Mouse (Mus musculus): ENCODE data around the gene Acvr1. TPM values are rescaled to one million over a fixed set of nuclear protein-coding genes. Genes with fewer than 3 reads are reported as not detected.

Acvr1 gene
- polyA plus RNA-seq, 1 experiment from 2014 or later, result 12.5 TPM

GRCm38 (mm10) chr2:58417684-58418083, 149.3 kb downstream of the Acvr1 start:
- Histone ChIP-seq H3K9me3 (ENCODE audit: control insufficient read depth, low read length) (no peaks in the 10 kb centered on the region), H3K9ac (ENCODE audit: low read length) (no peak overlapping the region), H3K27me3 (ENCODE audit: control insufficient read depth, insufficient read depth, low read length) (no peaks in the 10 kb centered on the region), H3K36me3 (ENCODE audit: control insufficient read depth, insufficient read depth, low read length) (no peaks in the 10 kb centered on the region), H3K4me3 (ENCODE audit: control insufficient read depth in 1 of 2, insufficient read depth in 1 of 2, low read depth in 1 of 2, low read length in 2 of 2) (no peak overlapping the region), H3K4me2 (ENCODE audit: low read length) (no peak overlapping the region), H3K4me1 (ENCODE audit: control insufficient read depth in 2 of 2, insufficient read depth in 2 of 2, low read length in 2 of 2) (no peaks in the 10 kb centered on the region), H3K27ac (replicated peaks in 1 of 2; ENCODE audit: control insufficient read depth in 1 of 2, insufficient read depth in 1 of 2, low read depth in 2 of 2, low read length in 2 of 2) (no peak overlapping the region)
- 76% methylated on average over 9 of the region's 9 CpGs for WGBS
- no peak for ATAC-seq (ENCODE audit: insufficient number of reproducible peaks, insufficient read depth, low FRiP score, low read depth)

- H3K27ac ChIP-seq (replicated peaks in 1 of 2; ENCODE audit: control insufficient read depth in 1 of 2, insufficient read depth in 1 of 2, low read depth in 2 of 2, low read length in 2 of 2), result no peak overlapping the region
- H3K36me3 ChIP-seq (ENCODE audit: control insufficient read depth, insufficient read depth, low read length), result no peaks in the 10 kb centered on the region
- H3K4me1 ChIP-seq (ENCODE audit: control insufficient read depth in 2 of 2, insufficient read depth in 2 of 2, low read length in 2 of 2), result no peaks in the 10 kb centered on the region
- no peak for ATAC-seq (ENCODE audit: insufficient number of reproducible peaks, insufficient read depth, low FRiP score, low read depth)
- no peaks in the 10 kb centered on the region for H3K9me3 ChIP-seq (ENCODE audit: control insufficient read depth, low read length)
- H3K9ac ChIP-seq (ENCODE audit: low read length), result no peak overlapping the region
- no peak overlapping the region for H3K4me2 ChIP-seq (ENCODE audit: low read length)
- H3K27me3 ChIP-seq (ENCODE audit: control insufficient read depth, insufficient read depth, low read length), result no peaks in the 10 kb centered on the region
- no peak overlapping the region for H3K4me3 ChIP-seq (ENCODE audit: control insufficient read depth in 1 of 2, insufficient read depth in 1 of 2, low read depth in 1 of 2, low read length in 2 of 2)
Measured at GRCm38 (mm10) chr2:58415037-58415436, 151.9 kb downstream of the Acvr1 start.

GRCm38 (mm10) chr2:58408926-58409634, 157.9 kb downstream of the Acvr1 start:
- Histone ChIP-seq H3K4me2 (ENCODE audit: low read length) (no peak overlapping the region), H3K27me3 (ENCODE audit: control insufficient read depth, insufficient read depth, low read length) (no peaks in the 10 kb centered on the region), H3K9ac (ENCODE audit: low read length) (no peak overlapping the region), H3K4me1 (ENCODE audit: control insufficient read depth in 2 of 2, insufficient read depth in 2 of 2, low read length in 2 of 2) (no peaks in the 10 kb centered on the region), H3K9me3 (ENCODE audit: control insufficient read depth, low read length) (0 out of 2 replicates have a peak, but pooled peaks cover 2% of the 10 kb centered on the region), H3K36me3 (ENCODE audit: control insufficient read depth, insufficient read depth, low read length) (no peaks in the 10 kb centered on the region), H3K27ac (replicated peaks in 1 of 2; ENCODE audit: control insufficient read depth in 1 of 2, insufficient read depth in 1 of 2, low read depth in 2 of 2, low read length in 2 of 2) (no peak overlapping the region), H3K4me3 (ENCODE audit: control insufficient read depth in 1 of 2, insufficient read depth in 1 of 2, low read depth in 1 of 2, low read length in 2 of 2) (no peak overlapping the region)
- WGBS, result 73% methylated on average over 5 of the region's 5 CpGs
- no peak for ATAC-seq (ENCODE audit: insufficient number of reproducible peaks, insufficient read depth, low FRiP score, low read depth)

GRCm38 (mm10) chr2:58403481-58403880, 163.5 kb downstream of the Acvr1 start:
- ATAC-seq (ENCODE audit: insufficient number of reproducible peaks, insufficient read depth, low FRiP score, low read depth), result no peak
- H3K4me2 ChIP-seq (ENCODE audit: low read length), result no peak overlapping the region

GRCm38 (mm10) chr2:58388601-58389000, 178.4 kb downstream of the Acvr1 start:
- Histone ChIP-seq H3K36me3 (ENCODE audit: control insufficient read depth, insufficient read depth, low read length) (no peaks in the 10 kb centered on the region), H3K4me1 (ENCODE audit: control insufficient read depth in 2 of 2, insufficient read depth in 2 of 2, low read length in 2 of 2) (no peaks in the 10 kb centered on the region), H3K27ac (replicated peaks in 1 of 2; ENCODE audit: control insufficient read depth in 1 of 2, insufficient read depth in 1 of 2, low read depth in 2 of 2, low read length in 2 of 2) (no peak overlapping the region), H3K27me3 (ENCODE audit: control insufficient read depth, insufficient read depth, low read length) (no peaks in the 10 kb centered on the region), H3K9ac (ENCODE audit: low read length) (no peak overlapping the region), H3K9me3 (ENCODE audit: control insufficient read depth, low read length) (no peaks in the 10 kb centered on the region), H3K4me2 (ENCODE audit: low read length) (no peak overlapping the region), H3K4me3 (ENCODE audit: control insufficient read depth in 1 of 2, insufficient read depth in 1 of 2, low read depth in 1 of 2, low read length in 2 of 2) (no peak overlapping the region)
- ATAC-seq (ENCODE audit: insufficient number of reproducible peaks, insufficient read depth, low FRiP score, low read depth), result no peak
- WGBS, result 77% methylated on average over 7 of the region's 7 CpGs

More at GRCm38 (mm10) chr2:58403481-58403880, 163.5 kb downstream of the Acvr1 start:
- Histone ChIP-seq H3K27ac (replicated peaks in 1 of 2; ENCODE audit: control insufficient read depth in 1 of 2, insufficient read depth in 1 of 2, low read depth in 2 of 2, low read length in 2 of 2) (no peak overlapping the region), H3K9me3 (ENCODE audit: control insufficient read depth, low read length) (0 out of 2 replicates have a peak, but pooled peaks cover 2% of the 10 kb centered on the region), H3K9ac (ENCODE audit: low read length) (no peak overlapping the region), H3K27me3 (ENCODE audit: control insufficient read depth, insufficient read depth, low read length) (no peaks in the 10 kb centered on the region), H3K4me3 (ENCODE audit: control insufficient read depth in 1 of 2, insufficient read depth in 1 of 2, low read depth in 1 of 2, low read length in 2 of 2) (no peak overlapping the region), H3K4me1 (ENCODE audit: control insufficient read depth in 2 of 2, insufficient read depth in 2 of 2, low read length in 2 of 2) (no peaks in the 10 kb centered on the region), H3K36me3 (ENCODE audit: control insufficient read depth, insufficient read depth, low read length) (no peaks in the 10 kb centered on the region)
- WGBS, result 61% methylated on average over 2 of the region's 2 CpGs

GRCm38 (mm10) chr2:58380020-58380419, 186.9 kb downstream of the Acvr1 start:
- Histone ChIP-seq H3K4me3 (ENCODE audit: control insufficient read depth in 1 of 2, insufficient read depth in 1 of 2, low read depth in 1 of 2, low read length in 2 of 2) (no peak overlapping the region), H3K4me2 (ENCODE audit: low read length) (no peak overlapping the region)
- WGBS, result 78% methylated on average over 5 of the region's 5 CpGs

GRCm38 (mm10) chr2:58379475-58379874, 187.5 kb downstream of the Acvr1 start:
- Histone ChIP-seq H3K36me3 (ENCODE audit: control insufficient read depth, insufficient read depth, low read length) (no peaks in the 10 kb centered on the region), H3K9me3 (ENCODE audit: control insufficient read depth, low read length) (no peaks in the 10 kb centered on the region), H3K27ac (replicated peaks in 1 of 2; ENCODE audit: control insufficient read depth in 1 of 2, insufficient read depth in 1 of 2, low read depth in 2 of 2, low read length in 2 of 2) (no peak overlapping the region), H3K4me1 (ENCODE audit: control insufficient read depth in 2 of 2, insufficient read depth in 2 of 2, low read length in 2 of 2) (no peaks in the 10 kb centered on the region), H3K4me3 (ENCODE audit: control insufficient read depth in 1 of 2, insufficient read depth in 1 of 2, low read depth in 1 of 2, low read length in 2 of 2) (no peak overlapping the region), H3K27me3 (ENCODE audit: control insufficient read depth, insufficient read depth, low read length) (no peaks in the 10 kb centered on the region), H3K9ac (ENCODE audit: low read length) (no peak overlapping the region), H3K4me2 (ENCODE audit: low read length) (no peak overlapping the region)
- WGBS, result 76% methylated on average over 1 of the region's 1 CpGs
- no peak for ATAC-seq (ENCODE audit: insufficient number of reproducible peaks, insufficient read depth, low FRiP score, low read depth)

More at GRCm38 (mm10) chr2:58380020-58380419, 186.9 kb downstream of the Acvr1 start:
- H3K9me3 ChIP-seq (ENCODE audit: control insufficient read depth, low read length), result no peaks in the 10 kb centered on the region
- no peaks in the 10 kb centered on the region for H3K27me3 ChIP-seq (ENCODE audit: control insufficient read depth, insufficient read depth, low read length)
- no peaks in the 10 kb centered on the region for H3K36me3 ChIP-seq (ENCODE audit: control insufficient read depth, insufficient read depth, low read length)
- H3K4me1 ChIP-seq (ENCODE audit: control insufficient read depth in 2 of 2, insufficient read depth in 2 of 2, low read length in 2 of 2), result no peaks in the 10 kb centered on the region
- H3K27ac ChIP-seq (replicated peaks in 1 of 2; ENCODE audit: control insufficient read depth in 1 of 2, insufficient read depth in 1 of 2, low read depth in 2 of 2, low read length in 2 of 2), result no peak overlapping the region
- ATAC-seq (ENCODE audit: insufficient number of reproducible peaks, insufficient read depth, low FRiP score, low read depth), result no peak
- no peak overlapping the region for H3K9ac ChIP-seq (ENCODE audit: low read length)

All from heart, embryonic 14.5 days (tissue).